Mouse (Mus musculus): ENCODE data around the gene Psmb8. TPM values are rescaled to one million over a fixed set of nuclear protein-coding genes. Genes with fewer than 3 reads are reported as not detected.

Gene Psmb8
- polyA plus RNA-seq, 1 experiment from 2014 or later, result 3.3 TPM

- H3K4me1 ChIP-seq (replicated peaks), result no peaks in the 10 kb centered on the region
- no peak overlapping the region for H3K27ac ChIP-seq (replicated peaks)
- no peak overlapping the region for H3K9ac ChIP-seq
- no peak overlapping the region for H3K4me2 ChIP-seq
- H3K36me3 ChIP-seq, result no peaks in the 10 kb centered on the region
- WGBS, result 73% methylated on average over 10 of the region's 10 CpGs
- ATAC-seq (ENCODE audit: low FRiP score, low read depth), result no peak
- no peak overlapping the region for H3K4me3 ChIP-seq
- H3K27me3 ChIP-seq, result no peaks in the 10 kb centered on the region
- 0 out of 2 replicates have a peak, but pooled peaks cover 2% of the 10 kb centered on the region for H3K9me3 ChIP-seq
Observed at GRCm38 (mm10) chr17:34239601-34240041, 42.1 kb downstream of the Psmb8 start.

- H3K36me3 ChIP-seq, result no peaks in the 10 kb centered on the region
- H3K9me3 ChIP-seq, result 0 out of 2 replicates have a peak, but pooled peaks cover 2% of the 10 kb centered on the region
- H3K27ac ChIP-seq (replicated peaks), result no peak overlapping the region
- H3K9ac ChIP-seq, result no peak overlapping the region
- no peak for ATAC-seq (ENCODE audit: low FRiP score, low read depth)
- H3K27me3 ChIP-seq, result no peaks in the 10 kb centered on the region
- no peak overlapping the region for H3K4me3 ChIP-seq
- WGBS, result 80% methylated on average over 3 of the region's 3 CpGs
- H3K4me1 ChIP-seq (replicated peaks), result no peaks in the 10 kb centered on the region
- no peak overlapping the region for H3K4me2 ChIP-seq
Observed at GRCm38 (mm10) chr17:34240366-34240765, 42.8 kb downstream of the Psmb8 start.

- no peak for ATAC-seq (ENCODE audit: low FRiP score, low read depth)
- Histone ChIP-seq H3K27me3 (no peaks in the 10 kb centered on the region), H3K36me3 (no peaks in the 10 kb centered on the region), H3K27ac (replicated peaks) (no peak overlapping the region), H3K9ac (no peak overlapping the region), H3K4me1 (replicated peaks) (no peaks in the 10 kb centered on the region), H3K9me3 (0 out of 2 replicates have a peak, but pooled peaks cover 2% of the 10 kb centered on the region), H3K4me2 (no peak overlapping the region), H3K4me3 (no peak overlapping the region)
- 83% methylated on average over 6 of the region's 6 CpGs for WGBS
Observed at GRCm38 (mm10) chr17:34240916-34241315, 43.4 kb downstream of the Psmb8 start.

GRCm38 (mm10) chr17:34244656-34245055 lies 47.1 kb downstream of the Psmb8 start:
- H3K4me2 ChIP-seq, result no peak overlapping the region

GRCm38 (mm10) chr17:34247047-34247446 lies 49.5 kb downstream of the Psmb8 start:
- Histone ChIP-seq H3K9me3 (no peaks in the 10 kb centered on the region), H3K4me2 (no peak overlapping the region), H3K9ac (no peak overlapping the region), H3K27me3 (no peaks in the 10 kb centered on the region), H3K27ac (replicated peaks) (no peak overlapping the region), H3K36me3 (no peaks in the 10 kb centered on the region), H3K4me3 (no peak overlapping the region), H3K4me1 (replicated peaks) (no peaks in the 10 kb centered on the region)
- ATAC-seq (ENCODE audit: low FRiP score, low read depth), result no peak
- WGBS, result 89% methylated on average over 3 of the region's 3 CpGs

More at GRCm38 (mm10) chr17:34244656-34245055, 47.1 kb downstream of the Psmb8 start:
- H3K27ac ChIP-seq (replicated peaks), result no peak overlapping the region
- WGBS, result 82% methylated on average over 4 of the region's 4 CpGs
- no peak overlapping the region for H3K9ac ChIP-seq
- no peaks in the 10 kb centered on the region for H3K36me3 ChIP-seq
- 0 out of 2 replicates have a peak, but pooled peaks cover 2% of the 10 kb centered on the region for H3K9me3 ChIP-seq
- no peak overlapping the region for H3K4me3 ChIP-seq
- no peak for ATAC-seq (ENCODE audit: low FRiP score, low read depth)
- no peaks in the 10 kb centered on the region for H3K27me3 ChIP-seq
- no peaks in the 10 kb centered on the region for H3K4me1 ChIP-seq (replicated peaks)

GRCm38 (mm10) chr17:34248764-34249163 lies 51.2 kb downstream of the Psmb8 start:
- Histone ChIP-seq H3K36me3 (no peaks in the 10 kb centered on the region), H3K4me3 (no peak overlapping the region), H3K27ac (replicated peaks) (no peak overlapping the region), H3K9ac (no peak overlapping the region), H3K4me2 (no peak overlapping the region), H3K4me1 (replicated peaks) (no peaks in the 10 kb centered on the region), H3K9me3 (no peaks in the 10 kb centered on the region), H3K27me3 (no peaks in the 10 kb centered on the region)
- ATAC-seq (ENCODE audit: low FRiP score, low read depth), result no peak
- 66% methylated on average over 2 of the region's 2 CpGs for WGBS

GRCm38 (mm10) chr17:34249361-34249760 lies 51.8 kb downstream of the Psmb8 start:
- no peak for ATAC-seq (ENCODE audit: low FRiP score, low read depth)
- H3K27me3 ChIP-seq, result no peaks in the 10 kb centered on the region
- H3K9ac ChIP-seq, result no peak overlapping the region
- no peaks in the 10 kb centered on the region for H3K4me1 ChIP-seq (replicated peaks)
- 47% methylated on average over 3 of the region's 3 CpGs for WGBS
- H3K36me3 ChIP-seq, result no peaks in the 10 kb centered on the region
- no peaks in the 10 kb centered on the region for H3K9me3 ChIP-seq
- H3K4me3 ChIP-seq, result no peak overlapping the region
- H3K4me2 ChIP-seq, result no peak overlapping the region
- H3K27ac ChIP-seq (replicated peaks), result no peak overlapping the region

- no peak overlapping the region for H3K4me3 ChIP-seq
- H3K27ac ChIP-seq (replicated peaks), result no peak overlapping the region
- H3K27me3 ChIP-seq, result no peaks in the 10 kb centered on the region
- no peaks in the 10 kb centered on the region for H3K4me1 ChIP-seq (replicated peaks)
- no peak overlapping the region for H3K9ac ChIP-seq
- no peaks in the 10 kb centered on the region for H3K36me3 ChIP-seq
- no peak for ATAC-seq (ENCODE audit: low FRiP score, low read depth)
- H3K4me2 ChIP-seq, result no peak overlapping the region
- H3K9me3 ChIP-seq, result no peaks in the 10 kb centered on the region
- 24% methylated on average over 4 of the region's 4 CpGs for WGBS
Observed at GRCm38 (mm10) chr17:34249878-34250277, 52.4 kb downstream of the Psmb8 start.

Other genes starting within 250 kb of the Psmb8 start
- gene B3galt4, start 246.2 kb upstream of the Psmb8 start, polyA plus RNA-seq (2015; fragmentation: Nextera tagmentation; extraction: Ambion mirVana), result 12.8 and 14.1 TPM in 2 replicates
- 74.8 and 76.6 TPM in 2 replicates for gene Vps52, start 241.9 kb upstream of the Psmb8 start, polyA plus RNA-seq (2015; fragmentation: Nextera tagmentation; extraction: Ambion mirVana)
- gene Rps18, start 241.7 kb upstream of the Psmb8 start, polyA plus RNA-seq (2015; fragmentation: Nextera tagmentation; extraction: Ambion mirVana), result 701 and 784 TPM in 2 replicates
- 19.5 and 25.2 TPM in 2 replicates for gene H2-K1, start 197.4 kb upstream of the Psmb8 start, polyA plus RNA-seq (2015; fragmentation: Nextera tagmentation; extraction: Ambion mirVana)
- 22.1 and 24.9 TPM in 2 replicates for gene Ring1, start 173.0 kb upstream of the Psmb8 start, polyA plus RNA-seq (2015; fragmentation: Nextera tagmentation; extraction: Ambion mirVana)
- 64.8 and 71.9 TPM in 2 replicates for gene H2-Ke6, start 169.7 kb upstream of the Psmb8 start, polyA plus RNA-seq (2015; fragmentation: Nextera tagmentation; extraction: Ambion mirVana)
- gene Slc39a7, start 166.0 kb upstream of the Psmb8 start, polyA plus RNA-seq (2015; fragmentation: Nextera tagmentation; extraction: Ambion mirVana), result 166 and 176 TPM in 2 replicates
- gene Rxrb, start 165.9 kb upstream of the Psmb8 start, polyA plus RNA-seq (2015; fragmentation: Nextera tagmentation; extraction: Ambion mirVana), result 57.8 and 61.1 TPM in 2 replicates
- 4.5 and 5.4 TPM in 2 replicates for gene Col11a2, start 158.3 kb upstream of the Psmb8 start, polyA plus RNA-seq (2015; fragmentation: Nextera tagmentation; extraction: Ambion mirVana)
- gene H2-Oa, start 105.4 kb upstream of the Psmb8 start, polyA plus RNA-seq (2015; fragmentation: Nextera tagmentation; extraction: Ambion mirVana), result 0.14 TPM in 1 of 2 replicates, not detected in the other
- gene H2-DMa, start 78.2 kb upstream of the Psmb8 start, polyA plus RNA-seq (2015; fragmentation: Nextera tagmentation; extraction: Ambion mirVana), result 19.4 and 19.8 TPM in 2 replicates
- gene Brd2, start 75.1 kb upstream of the Psmb8 start, polyA plus RNA-seq (2015; fragmentation: Nextera tagmentation; extraction: Ambion mirVana), result 122 and 144 TPM in 2 replicates
- gene H2-DMb2, start 54.4 kb upstream of the Psmb8 start, polyA plus RNA-seq (2015; fragmentation: Nextera tagmentation; extraction: Ambion mirVana), result 0.20 and 0.38 TPM in 2 replicates
- gene H2-DMb1, start 44.6 kb upstream of the Psmb8 start, polyA plus RNA-seq (2015; fragmentation: Nextera tagmentation; extraction: Ambion mirVana), result 0.79 and 1.1 TPM in 2 replicates
- 3.0 and 3.7 TPM in 2 replicates for gene Tap1, start 10.2 kb upstream of the Psmb8 start, polyA plus RNA-seq (2015; fragmentation: Nextera tagmentation; extraction: Ambion mirVana)
- 1.4 and 2.4 TPM in 2 replicates for gene Psmb9, start 10.0 kb upstream of the Psmb8 start, polyA plus RNA-seq (2015; fragmentation: Nextera tagmentation; extraction: Ambion mirVana)
- 2.2 and 2.3 TPM in 2 replicates for gene Tap2, start 5.8 kb downstream of the Psmb8 start, polyA plus RNA-seq (2015; fragmentation: Nextera tagmentation; extraction: Ambion mirVana)
- 0.20 and 0.21 TPM in 2 replicates for gene H2-Ob, start 41.2 kb downstream of the Psmb8 start, polyA plus RNA-seq (2015; fragmentation: Nextera tagmentation; extraction: Ambion mirVana)
- gene H2-Ab1, start 60.0 kb downstream of the Psmb8 start, polyA plus RNA-seq (2015; fragmentation: Nextera tagmentation; extraction: Ambion mirVana), result 1.6 and 2.5 TPM in 2 replicates
- gene H2-Aa, start 90.1 kb downstream of the Psmb8 start, polyA plus RNA-seq (2015; fragmentation: Nextera tagmentation; extraction: Ambion mirVana), result 0.83 and 1.2 TPM in 2 replicates
- 3.4 and 4.1 TPM in 2 replicates for gene H2-Eb1, start 108.1 kb downstream of the Psmb8 start, polyA plus RNA-seq (2015; fragmentation: Nextera tagmentation; extraction: Ambion mirVana)
- 0.26 TPM in 2 replicates for gene H2-Eb2, start 127.9 kb downstream of the Psmb8 start, polyA plus RNA-seq (2015; fragmentation: Nextera tagmentation; extraction: Ambion mirVana)
- gene Btnl2, start 157.1 kb downstream of the Psmb8 start, polyA plus RNA-seq (2015; fragmentation: Nextera tagmentation; extraction: Ambion mirVana), result 0.05 TPM in 1 of 2 replicates, not detected in the other
- not detected in 2 replicates for gene Btnl1, start 179.4 kb downstream of the Psmb8 start, polyA plus RNA-seq (2015; fragmentation: Nextera tagmentation; extraction: Ambion mirVana)
- 4.8 and 5.5 TPM in 2 replicates for gene BC051142, start 201.1 kb downstream of the Psmb8 start, polyA plus RNA-seq (2015; fragmentation: Nextera tagmentation; extraction: Ambion mirVana)

Data from hindbrain, embryonic 15.5 days (tissue).